Mouse (Mus musculus): ENCODE results near the gene Pan2. TPM values are rescaled to one million over a fixed set of nuclear protein-coding genes. Genes with fewer than 3 reads are reported as not detected.
"Not testable (repeated sequence)": the region's sequence is repeated elsewhere in the genome, so short reads cannot be mapped to it uniquely, and the experiment has no call there.

Gene Pan2
- polyA plus RNA-seq, 1 experiment from 2014 or later = 20.8 TPM

DNA sequence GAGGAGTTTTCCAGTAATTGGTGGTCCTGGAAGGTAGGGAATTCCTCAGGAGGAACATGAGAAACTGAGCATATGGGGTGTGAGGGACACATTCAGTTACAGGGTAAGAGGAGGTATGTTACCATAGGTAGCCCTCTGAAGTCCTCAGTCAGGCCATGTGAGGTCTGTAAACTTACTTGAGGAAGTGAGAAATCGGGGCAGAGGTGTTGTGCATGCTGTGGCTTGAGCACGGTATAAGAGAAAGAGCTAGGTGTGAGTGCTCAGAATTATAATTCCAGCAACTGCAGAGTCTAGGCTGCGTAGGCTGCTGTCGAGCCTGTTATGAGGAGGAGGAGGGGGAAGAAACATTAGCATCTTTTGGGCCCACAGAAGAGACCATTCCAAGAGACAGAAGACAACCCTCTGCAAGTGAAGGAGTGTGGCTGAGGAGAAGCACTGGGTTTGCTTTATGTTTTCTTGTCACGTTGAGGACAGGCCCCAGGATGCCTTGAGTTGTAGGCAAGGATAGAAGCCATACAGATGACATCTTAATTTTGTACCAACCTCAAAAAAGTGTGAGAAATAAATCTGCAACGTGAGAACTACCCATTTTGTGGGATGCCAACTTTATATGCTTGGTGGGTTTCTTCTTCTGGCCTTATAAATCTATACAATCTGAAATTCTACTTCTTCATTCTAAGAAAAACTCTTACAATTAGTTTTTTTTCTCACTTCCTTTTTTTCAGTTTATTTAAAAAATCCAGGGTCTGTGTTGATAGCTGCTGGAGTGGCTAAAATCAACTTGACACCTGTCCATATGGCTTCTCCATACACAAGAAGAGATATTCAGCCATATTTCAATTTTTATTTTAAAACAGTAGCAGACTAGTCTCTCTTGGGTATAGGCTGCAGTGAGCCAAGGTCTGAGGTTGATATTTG, 39.5 kb upstream of the Pan2 start:
- no peaks in the 10 kb centered on the region for H3K27me3 ChIP-seq (ENCODE audit: control insufficient read depth, insufficient read depth, low read depth, low read length)
- H3K9me3 ChIP-seq (replicated peaks; ENCODE audit: control insufficient read depth, low read length, poor library complexity, severe bottlenecking) = no peaks in the 10 kb centered on the region
- no peak for ATAC-seq
- H3K4me2 ChIP-seq (ENCODE audit: low read length) = no peak overlapping the region
- WGBS = 78% methylated on average over 6 of the region's 6 CpGs
- no peak overlapping the region for H3K9ac ChIP-seq (ENCODE audit: low read depth, low read length)
- no peak overlapping the region for H3K4me3 ChIP-seq (ENCODE audit: low read depth, low read length)
- H3K4me1 ChIP-seq (ENCODE audit: control insufficient read depth, insufficient read depth, low read length) = no peaks in the 10 kb centered on the region
- H3K36me3 ChIP-seq (ENCODE audit: control insufficient read depth, insufficient read depth, low read length) = no peaks in the 10 kb centered on the region
- H3K27ac ChIP-seq (ENCODE audit: low read length) = no peak overlapping the region

DNA sequence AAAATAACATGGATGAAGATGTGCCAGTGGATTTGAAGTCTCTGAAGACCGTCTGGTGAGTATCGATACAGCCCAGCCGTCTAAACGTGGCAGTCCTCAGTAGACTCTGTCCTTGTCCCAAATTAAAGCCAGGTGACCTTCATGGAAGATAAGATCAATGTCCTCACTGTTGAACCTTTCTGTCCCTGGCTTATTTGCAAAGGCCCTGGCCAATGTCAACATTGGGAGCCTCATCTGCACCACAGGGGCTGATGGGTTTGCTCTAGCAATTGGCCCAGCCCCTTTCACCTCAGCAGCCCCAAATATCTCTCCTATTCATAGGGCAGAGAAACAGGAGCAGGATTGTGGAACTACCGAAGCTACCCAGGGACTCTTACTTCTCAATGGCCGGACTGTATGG, 34.8 kb upstream of the Pan2 start, which contains the start of gene Apof:
TSS of gene Apof (plus strand) at position 301 of the 400 bp plus-strand sequence.
- no peak within 1 kb of the TSS for H3K9ac ChIP-seq (ENCODE audit: low read depth, low read length)
- H3K9me3 ChIP-seq (replicated peaks; ENCODE audit: control insufficient read depth, low read length, poor library complexity, severe bottlenecking) = no peaks in the 10 kb centered on the region
- H3K4me2 ChIP-seq (ENCODE audit: low read length) = no peak within 1 kb of the TSS
- H3K4me1 ChIP-seq (ENCODE audit: control insufficient read depth, insufficient read depth, low read length) = peaks cover 3% of the 10 kb centered on the region; the same call in 1 of the 2 replicates
- H3K4me3 ChIP-seq (ENCODE audit: low read depth, low read length) = no peak within 1 kb of the TSS
- no peaks in the 10 kb centered on the region for H3K27me3 ChIP-seq (ENCODE audit: control insufficient read depth, insufficient read depth, low read depth, low read length)
- no peak within 1 kb of the TSS for H3K27ac ChIP-seq (ENCODE audit: low read length)
- ATAC-seq = no peak
- WGBS = 91% methylated on average over 6 of the region's 6 CpGs
- no peaks in the 10 kb centered on the region for H3K36me3 ChIP-seq (ENCODE audit: control insufficient read depth, insufficient read depth, low read length)

GRCm38 (mm10) chr10:128269206-128269910, 33.8 kb upstream of the Pan2 start:
- no peaks in the 10 kb centered on the region for H3K36me3 ChIP-seq (ENCODE audit: control insufficient read depth, insufficient read depth, low read length)
- H3K27me3 ChIP-seq (ENCODE audit: control insufficient read depth, insufficient read depth, low read depth, low read length) = no peaks in the 10 kb centered on the region
- 92% methylated on average over 16 of the region's 16 CpGs for WGBS
- no peak overlapping the region for H3K27ac ChIP-seq (ENCODE audit: low read length)
- ATAC-seq = no peak
- no peak overlapping the region for H3K9ac ChIP-seq (ENCODE audit: low read depth, low read length)
- H3K4me1 ChIP-seq (ENCODE audit: control insufficient read depth, insufficient read depth, low read length) = peaks cover 3% of the 10 kb centered on the region; the same call in 1 of the 2 replicates
- H3K4me3 ChIP-seq (ENCODE audit: low read depth, low read length) = no peak overlapping the region
- H3K4me2 ChIP-seq (ENCODE audit: low read length) = no peak overlapping the region
- H3K9me3 ChIP-seq (replicated peaks; ENCODE audit: control insufficient read depth, low read length, poor library complexity, severe bottlenecking) = no peaks in the 10 kb centered on the region

DNA sequence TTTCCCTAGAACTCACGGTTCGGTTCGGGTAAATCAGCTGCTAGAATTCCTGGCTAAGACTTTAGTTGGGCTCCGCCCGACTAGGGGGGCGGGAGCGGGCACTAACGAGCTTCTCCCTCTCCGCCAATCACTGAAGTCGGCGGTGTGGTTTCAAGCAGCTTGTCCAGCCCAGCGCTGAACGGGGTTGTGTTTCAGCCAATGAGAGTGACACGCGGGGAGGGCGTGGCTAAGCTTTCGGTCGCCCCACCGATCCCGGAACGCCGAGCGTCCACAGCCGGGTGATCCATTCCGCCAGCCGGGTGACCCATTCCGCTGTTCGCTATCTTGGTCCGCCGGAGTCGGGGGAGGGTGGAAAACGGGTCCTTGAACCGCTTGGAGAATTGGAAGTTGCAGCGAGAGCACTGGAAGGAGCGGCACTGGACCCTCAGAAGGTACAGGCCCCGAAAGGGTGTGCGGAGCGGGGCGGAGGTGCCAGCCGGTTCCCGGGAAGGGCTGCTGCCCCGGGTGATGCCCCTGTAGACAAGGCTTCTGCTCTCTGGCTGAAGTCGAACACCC, 32.8 kb upstream of the Pan2 start, which contains the start of gene Stat2:
TSS of gene Stat2 (plus strand) at position 273 of the 555 bp plus-strand sequence.
- H3K27ac ChIP-seq (ENCODE audit: low read length) = peak within 1 kb of the TSS; percentile 79
- no peaks in the 10 kb centered on the region for H3K9me3 ChIP-seq (replicated peaks; ENCODE audit: control insufficient read depth, low read length, poor library complexity, severe bottlenecking)
- H3K9ac ChIP-seq (ENCODE audit: low read depth, low read length) = peak within 1 kb of the TSS; percentile 76
- H3K36me3 ChIP-seq (ENCODE audit: control insufficient read depth, insufficient read depth, low read length) = no peaks in the 10 kb centered on the region
- WGBS = under 1% methylated on average over 43 of the region's 43 CpGs
- no peaks in the 10 kb centered on the region for H3K27me3 ChIP-seq (ENCODE audit: control insufficient read depth, insufficient read depth, low read depth, low read length)
- peak; percentile 99 for ATAC-seq
- H3K4me2 ChIP-seq (ENCODE audit: low read length) = peak within 1 kb of the TSS; percentile 74
- H3K4me3 ChIP-seq (ENCODE audit: low read depth, low read length) = peak within 1 kb of the TSS; percentile 61
- H3K4me1 ChIP-seq (ENCODE audit: control insufficient read depth, insufficient read depth, low read length) = peaks cover 3% of the 10 kb centered on the region; the same call in 1 of the 2 replicates

GRCm38 (mm10) chr10:128270866-128271265, 32.3 kb upstream of the Pan2 start:
- Histone ChIP-seq H3K4me1 (ENCODE audit: control insufficient read depth, insufficient read depth, low read length) (peaks cover 3% of the 10 kb centered on the region; the same call in 1 of the 2 replicates), H3K9me3 (replicated peaks; ENCODE audit: control insufficient read depth, low read length, poor library complexity, severe bottlenecking) (no peaks in the 10 kb centered on the region), H3K27me3 (ENCODE audit: control insufficient read depth, insufficient read depth, low read depth, low read length) (no peaks in the 10 kb centered on the region), H3K4me3 (ENCODE audit: low read depth, low read length) (peak overlapping the region; percentile 61), H3K36me3 (ENCODE audit: control insufficient read depth, insufficient read depth, low read length) (no peaks in the 10 kb centered on the region), H3K9ac (ENCODE audit: low read depth, low read length) (peak overlapping the region; percentile 76), H3K27ac (ENCODE audit: low read length) (peak overlapping the region; percentile 79), H3K4me2 (ENCODE audit: low read length) (peak overlapping the region; percentile 74)
- 39% methylated on average over 7 of the region's 7 CpGs for whole genome bisulfite sequencing
- peak; percentile 15; the same call in 1 of the 2 replicates for ATAC-seq

- ATAC-seq = no peak
- Histone ChIP-seq H3K27me3 (ENCODE audit: control insufficient read depth, insufficient read depth, low read depth, low read length) (no peaks in the 10 kb centered on the region), H3K4me3 (ENCODE audit: low read depth, low read length) (no peak overlapping the region), H3K4me1 (ENCODE audit: control insufficient read depth, insufficient read depth, low read length) (peaks cover 3% of the 10 kb centered on the region; the same call in 1 of the 2 replicates), H3K9ac (ENCODE audit: low read depth, low read length) (no peak overlapping the region), H3K9me3 (replicated peaks; ENCODE audit: control insufficient read depth, low read length, poor library complexity, severe bottlenecking) (no peaks in the 10 kb centered on the region), H3K27ac (ENCODE audit: low read length) (no peak overlapping the region), H3K36me3 (ENCODE audit: control insufficient read depth, insufficient read depth, low read length) (no peaks in the 10 kb centered on the region; the same call in 1 of the 2 replicates), H3K4me2 (ENCODE audit: low read length) (no peak overlapping the region)
- 66% methylated on average over 2 of the region's 2 CpGs for WGBS
These were observed 31.3 kb upstream of the Pan2 start for GRCm38 (mm10) chr10:128271883-128272282.

- H3K9me3 ChIP-seq (replicated peaks; ENCODE audit: control insufficient read depth, low read length, poor library complexity, severe bottlenecking); H3K27ac ChIP-seq (ENCODE audit: low read length); ATAC-seq; H3K36me3 ChIP-seq (ENCODE audit: control insufficient read depth, insufficient read depth, low read length); H3K27me3 ChIP-seq (ENCODE audit: control insufficient read depth, insufficient read depth, low read depth, low read length); H3K4me3 ChIP-seq (ENCODE audit: low read depth, low read length); H3K4me2 ChIP-seq (ENCODE audit: low read length); H3K4me1 ChIP-seq (ENCODE audit: control insufficient read depth, insufficient read depth, low read length); H3K9ac ChIP-seq (ENCODE audit: low read depth, low read length): not testable (repeated sequence)
- WGBS = over 99% methylated on average over 4 of the region's 7 CpGs
These were observed 30.2 kb upstream of the Pan2 start for GRCm38 (mm10) chr10:128272819-128273439.

DNA sequence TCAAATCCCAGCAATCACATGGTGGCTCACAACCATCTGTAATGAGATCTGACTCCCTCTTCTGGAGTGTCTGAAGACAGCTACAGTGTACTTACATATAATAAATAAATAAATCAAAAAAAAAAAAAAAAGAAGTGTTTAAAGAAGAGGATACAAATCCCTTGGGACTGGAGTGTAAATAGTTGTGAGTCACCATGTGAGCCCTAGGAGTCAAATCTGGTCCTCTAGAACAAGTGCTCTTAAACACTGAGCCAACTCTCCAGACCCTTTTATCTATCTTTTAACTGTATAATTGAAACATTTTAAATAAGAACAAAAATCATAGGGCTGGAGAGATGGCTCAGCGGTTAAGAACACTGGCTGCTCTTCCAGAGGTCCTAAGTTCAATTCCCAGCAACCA, 27.8 kb upstream of the Pan2 start:
- WGBS = 100% methylated on average over 1 of the region's 1 CpGs
- H3K4me2 ChIP-seq (ENCODE audit: low read length); H3K36me3 ChIP-seq (ENCODE audit: control insufficient read depth, insufficient read depth, low read length); H3K4me3 ChIP-seq (ENCODE audit: low read depth, low read length); H3K4me1 ChIP-seq (ENCODE audit: control insufficient read depth, insufficient read depth, low read length); H3K9ac ChIP-seq (ENCODE audit: low read depth, low read length); H3K27ac ChIP-seq (ENCODE audit: low read length); H3K9me3 ChIP-seq (replicated peaks; ENCODE audit: control insufficient read depth, low read length, poor library complexity, severe bottlenecking); ATAC-seq; H3K27me3 ChIP-seq (ENCODE audit: control insufficient read depth, insufficient read depth, low read depth, low read length): not testable (repeated sequence)
